Mouse (Mus musculus): Measurements from ENCODE around the gene Ube2c. TPM values are rescaled to one million over a fixed set of nuclear protein-coding genes. Genes with fewer than 3 reads are reported as not detected.
A peak's percentile ranks its signal among the peaks of the same experiment; 100 is the strongest.
"Not testable (repeated sequence)": the region's sequence is repeated elsewhere in the genome, so short reads cannot be mapped to it uniquely, and the experiment has no call there.

Gene Ube2c
- total RNA-seq, 2 experiments from 2014 or later = 1,020 to 1,168 TPM

GRCm38 (mm10) chr2:164785481-164786387, 16.0 kb downstream of the Ube2c start, which contains the start of gene Snx21:
Gene Snx21, plus strand, starts transcription at chr2:164785823.
- peak; percentile 84 for ATAC-seq (replicated peaks; ENCODE audit: low FRiP score, poor library complexity, severe bottlenecking)

DNA sequence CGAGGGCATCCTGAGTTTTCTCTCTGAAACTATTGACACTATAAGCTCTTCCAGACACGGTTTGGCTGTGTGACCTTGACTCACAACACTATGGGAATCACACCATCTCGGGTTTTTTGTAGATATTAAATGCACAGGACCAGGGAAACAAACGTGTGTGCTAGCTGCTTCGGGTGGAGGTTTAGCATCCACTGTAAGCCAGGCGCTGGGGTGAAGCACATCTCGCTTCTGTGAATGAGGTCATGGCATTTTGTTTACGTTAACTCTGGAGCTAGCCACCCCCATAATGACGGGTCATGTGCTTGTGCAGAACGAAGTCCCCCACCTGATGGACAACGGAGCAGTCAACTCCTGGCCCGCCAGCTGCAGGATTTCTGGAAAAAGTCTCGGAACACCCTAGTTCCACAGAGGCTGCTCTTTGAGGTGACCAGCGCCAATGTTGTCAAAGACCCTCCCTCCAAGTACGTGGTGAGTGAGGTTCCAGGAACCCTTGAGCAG, 16.7 kb downstream of the Ube2c start:
- no peak for ATAC-seq (replicated peaks; ENCODE audit: low FRiP score, poor library complexity, severe bottlenecking)

GRCm38 (mm10) chr2:164787032-164787431, 17.3 kb downstream of the Ube2c start:
- no peak for ATAC-seq (replicated peaks; ENCODE audit: low FRiP score, poor library complexity, severe bottlenecking)

GRCm38 (mm10) chr2:164787779-164788178, 18.1 kb downstream of the Ube2c start:
- ATAC-seq (replicated peaks; ENCODE audit: low FRiP score, poor library complexity, severe bottlenecking) = no peak

GRCm38 (mm10) chr2:164788411-164788810, 18.7 kb downstream of the Ube2c start:
- no peak for ATAC-seq (replicated peaks; ENCODE audit: low FRiP score, poor library complexity, severe bottlenecking)

GRCm38 (mm10) chr2:164790451-164790850, 20.8 kb downstream of the Ube2c start:
- no peak for ATAC-seq (replicated peaks; ENCODE audit: low FRiP score, poor library complexity, severe bottlenecking)

- ATAC-seq (replicated peaks; ENCODE audit: low FRiP score, poor library complexity, severe bottlenecking) = no peak
Measured at GRCm38 (mm10) chr2:164791841-164792261, 22.2 kb downstream of the Ube2c start.

DNA sequence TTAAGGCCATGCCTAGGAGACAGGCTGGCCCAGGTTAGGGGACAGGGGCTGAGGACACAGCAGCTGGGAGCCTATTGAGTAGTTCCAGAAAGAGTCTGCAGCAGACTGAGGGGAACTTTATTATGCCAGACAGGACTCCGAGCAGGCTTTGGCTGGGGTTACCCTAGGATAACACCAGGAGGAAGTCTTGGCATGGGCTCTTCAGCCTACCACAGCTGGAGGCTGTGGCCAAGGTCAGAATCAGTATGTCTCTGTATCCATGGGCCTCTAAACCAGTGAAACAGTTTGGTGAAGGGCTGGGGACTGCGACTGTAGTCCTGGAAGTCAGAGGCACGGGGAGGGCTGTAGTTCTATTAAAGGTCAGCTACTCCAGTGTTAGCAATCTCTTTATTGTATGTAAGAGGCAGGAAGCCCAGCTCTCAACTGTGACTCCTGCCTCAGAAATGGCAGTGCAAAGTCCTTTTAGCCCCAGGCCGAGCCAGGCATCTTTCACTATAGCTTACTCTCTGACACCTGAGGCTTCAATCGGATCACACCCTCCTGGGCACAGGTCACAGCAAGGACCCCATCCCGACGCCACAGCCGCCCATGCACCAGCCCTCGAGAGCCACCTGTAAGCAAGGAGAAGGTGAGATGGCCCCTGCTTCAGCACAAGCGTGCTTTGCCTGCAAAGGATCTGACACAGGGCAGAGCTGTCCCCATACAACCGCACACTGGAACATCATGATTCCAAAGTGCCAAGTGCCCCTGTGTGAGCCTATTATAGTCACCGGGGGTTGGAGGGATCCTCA, 22.9 kb downstream of the Ube2c start:
- no peak for ATAC-seq (replicated peaks; ENCODE audit: low FRiP score, poor library complexity, severe bottlenecking)

DNA sequence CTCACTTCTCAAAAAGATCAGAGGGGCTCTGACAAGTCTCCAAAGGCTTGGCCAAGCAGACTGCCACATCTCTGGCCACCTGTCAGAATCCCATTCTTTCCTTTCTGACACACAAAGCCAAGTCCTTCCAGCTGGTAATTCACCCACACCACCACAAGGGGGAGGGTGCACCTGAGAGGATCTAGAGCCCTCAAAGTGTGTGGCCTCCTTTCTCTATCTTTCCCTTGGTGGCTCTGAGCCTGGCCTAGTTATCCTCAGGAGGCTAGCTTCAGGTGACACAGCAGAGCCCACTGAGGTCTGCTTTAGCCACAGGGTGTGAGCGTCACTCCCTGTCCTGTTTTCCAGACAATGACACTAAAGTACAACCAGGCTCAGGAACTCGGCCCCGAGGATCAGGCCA, 23.5 kb downstream of the Ube2c start:
- peak; percentile 67 for ATAC-seq (replicated peaks; ENCODE audit: low FRiP score, poor library complexity, severe bottlenecking)

GRCm38 (mm10) chr2:164793772-164794171, 24.1 kb downstream of the Ube2c start:
- no peak for ATAC-seq (replicated peaks; ENCODE audit: low FRiP score, poor library complexity, severe bottlenecking)

- peak; percentile 81 for ATAC-seq (replicated peaks; ENCODE audit: low FRiP score, poor library complexity, severe bottlenecking)
Measured at GRCm38 (mm10) chr2:164794293-164794692, 24.6 kb downstream of the Ube2c start.

DNA sequence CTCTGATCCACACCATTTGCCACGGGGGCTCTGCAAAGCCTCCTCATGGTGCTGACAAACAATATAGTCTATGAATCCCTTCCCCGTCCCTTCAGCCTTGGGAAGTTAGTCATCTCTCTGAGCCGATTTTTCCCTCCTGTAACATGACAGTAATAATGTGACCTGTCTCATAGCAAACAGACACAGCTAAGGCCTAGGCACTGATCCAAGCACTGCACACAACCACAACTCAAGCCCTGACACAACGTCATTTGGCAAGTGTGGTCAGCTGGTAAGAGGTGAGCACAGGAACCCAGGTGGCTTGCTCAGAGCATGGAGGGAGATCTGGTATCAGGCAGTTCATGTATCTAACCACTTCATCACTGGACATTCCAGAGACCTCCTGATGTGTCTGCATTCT, 26.2 kb downstream of the Ube2c start:
- ATAC-seq (replicated peaks; ENCODE audit: low FRiP score, poor library complexity, severe bottlenecking) = no peak

GRCm38 (mm10) chr2:164798554-164798953, 28.9 kb downstream of the Ube2c start:
- not testable (repeated sequence) for ATAC-seq (replicated peaks; ENCODE audit: low FRiP score, poor library complexity, severe bottlenecking)

- ATAC-seq (replicated peaks; ENCODE audit: low FRiP score, poor library complexity, severe bottlenecking) = no peak
Measured at GRCm38 (mm10) chr2:164800252-164801004, 30.7 kb downstream of the Ube2c start.

GRCm38 (mm10) chr2:164803201-164803920, 33.7 kb downstream of the Ube2c start:
- ATAC-seq (replicated peaks; ENCODE audit: low FRiP score, poor library complexity, severe bottlenecking) = no peak

DNA sequence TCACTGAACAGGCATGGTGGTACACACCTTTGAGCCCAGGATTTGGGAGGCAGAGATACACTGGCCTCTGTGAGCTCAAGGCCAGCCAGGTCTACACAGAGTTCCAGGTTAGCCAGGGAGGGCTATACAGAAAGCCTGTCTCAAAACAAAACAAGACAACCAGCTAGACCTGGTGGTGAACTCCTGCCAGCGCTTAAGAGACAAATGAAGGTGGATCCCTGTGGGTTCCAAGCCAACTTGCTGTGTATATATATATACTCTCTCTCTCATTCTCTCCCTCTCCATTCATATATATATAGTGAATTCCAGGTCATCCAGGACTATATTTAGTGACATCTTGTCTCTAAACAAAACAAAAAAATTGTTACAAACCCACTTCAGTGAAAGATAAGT, 34.2 kb downstream of the Ube2c start:
- ATAC-seq (replicated peaks; ENCODE audit: low FRiP score, poor library complexity, severe bottlenecking) = no peak

DNA sequence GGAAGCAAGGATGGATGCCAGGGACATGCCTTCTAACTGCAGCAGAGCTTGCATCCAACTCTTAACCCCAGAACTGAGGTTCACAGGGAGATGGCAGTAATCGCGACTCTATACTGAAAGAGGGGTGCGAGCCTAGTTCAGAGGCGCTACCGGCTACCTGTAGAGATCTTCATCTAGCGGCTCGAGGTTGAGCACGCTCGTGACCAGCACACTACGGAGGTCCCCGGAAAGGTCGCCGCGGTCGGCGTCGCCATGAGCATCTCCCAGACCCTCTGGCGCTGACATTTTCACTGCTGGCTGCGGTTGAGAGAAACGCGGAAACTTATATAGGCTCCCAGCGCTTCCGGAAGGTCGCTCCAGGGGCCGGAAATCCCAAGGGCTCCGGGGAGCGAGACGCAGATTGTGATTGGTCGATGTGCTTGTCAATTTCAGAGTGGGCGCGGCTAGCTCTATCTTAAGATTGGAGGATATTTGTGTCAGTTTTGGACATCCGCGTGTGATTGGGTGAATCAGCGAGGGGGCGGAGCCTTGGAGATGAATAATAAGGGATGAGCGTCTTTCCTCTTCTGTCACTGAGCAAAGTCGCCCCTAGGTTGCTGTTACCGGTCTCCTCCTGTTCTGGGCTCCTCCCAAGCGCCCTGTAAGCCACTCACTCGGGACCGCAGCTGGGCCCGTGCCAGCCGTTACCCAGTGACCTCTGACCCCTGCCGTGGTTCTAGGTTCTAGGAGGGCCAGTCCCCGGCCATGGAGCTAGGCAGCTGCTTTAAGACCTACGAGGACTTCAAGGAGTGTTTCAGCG, 35.0 kb downstream of the Ube2c start, which contains the start of the genes Acot8 and Zswim3:
Gene Acot8 (minus strand): TSS at position 350 of the 799 bp plus-strand sequence.
Gene Zswim3 (plus strand): TSS at position 566 of the 799 bp plus-strand sequence.
- peak; percentile 91 for ATAC-seq (replicated peaks; ENCODE audit: low FRiP score, poor library complexity, severe bottlenecking)

- peak; percentile 80 for ATAC-seq (replicated peaks; ENCODE audit: low FRiP score, poor library complexity, severe bottlenecking)
Measured at GRCm38 (mm10) chr2:164805332-164805718, 35.6 kb downstream of the Ube2c start.
